Mouse (Mus musculus) cerebellum, adult 9-10 months (tissue): ENCODE data around the gene B230118H07Rik.

ENCODE experiments used
- DNase-seq: peaks from one replicate; pipeline ENCODE4 v3.0.0; 2022

The B230118H07Rik gene

DNA sequence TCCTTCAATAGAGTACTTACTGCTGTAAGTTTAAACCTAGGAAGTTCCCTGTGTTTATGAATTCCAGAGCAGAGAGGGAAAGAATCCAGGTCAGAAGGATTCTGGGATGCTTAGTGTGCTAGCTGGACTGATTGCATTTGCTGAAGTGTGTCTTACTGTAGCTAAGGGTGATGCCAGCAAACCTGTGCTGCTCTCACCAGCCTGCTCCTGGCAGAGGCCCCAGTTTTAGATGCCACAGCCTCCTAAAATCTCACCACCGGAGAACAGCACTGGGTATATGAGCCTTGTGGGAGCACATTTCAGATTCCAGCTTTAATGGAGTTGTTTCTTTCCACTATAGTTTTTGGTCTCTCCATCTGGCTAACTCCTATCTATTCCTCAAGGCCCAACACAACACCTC, 129.4 kb downstream of the B230118H07Rik start:
- peak; percentile 23 for DNase-seq
